Mouse (Mus musculus) lung, postnatal 0 days (tissue): Measurements from ENCODE around the gene Rp9. TPM values are rescaled to one million over a fixed set of nuclear protein-coding genes. Genes with fewer than 3 reads are reported as not detected.
"Not testable (repeated sequence)": the region's sequence is repeated elsewhere in the genome, so short reads cannot be mapped to it uniquely, and the experiment has no call there.

Source experiments
- ATAC-seq: fragments of 200-750 bp; cut with Nextera tagmentation; 2 replicates; pipeline ENCODE4 v1.8.0; 2017; ENCODE audit warnings: moderate library complexity
- DNase-seq: peaks from one replicate; pipeline ENCODE4 v3.0.0-alpha.2; 2016; ENCODE audit warnings: low spot score
- H3K27ac ChIP-seq: fragments of 300-500 bp; sonication (generic); 2 replicates; pipeline ENCODE4 v1.5.1; 2014; ENCODE audit warnings: antibody characterized with exemption, mild to moderate bottlenecking, low read length, mixed read lengths
- H3K27me3 ChIP-seq: fragments of 300-500 bp; sonication (generic); replicated peaks from 2 replicates; pipeline ENCODE4 v1.6.1; 2014; ENCODE audit warnings: low read length, mixed read lengths; ENCODE audit not compliant: insufficient read depth
- H3K36me3 ChIP-seq: fragments of 300-500 bp; sonication (generic); 2 replicates; pipeline ENCODE4 v1.6.1; 2014; ENCODE audit warnings: low read length, mixed read lengths; ENCODE audit not compliant: insufficient read depth
- H3K4me1 ChIP-seq: fragments of 300-500 bp; sonication (generic); 2 replicates; pipeline ENCODE4 v1.6.1; 2014; ENCODE audit warnings: antibody characterized with exemption, low read depth, low read length, mixed read lengths; ENCODE audit not compliant: insufficient read depth
- H3K4me2 ChIP-seq: fragments of 300-500 bp; sonication (generic); replicated peaks from 2 replicates; pipeline ENCODE4 v1.6.1; 2014; ENCODE audit warnings: low read depth, mild to moderate bottlenecking, low read length, moderate library complexity, mixed read lengths
- H3K4me3 ChIP-seq: fragments of 300-500 bp; sonication (generic); 2 replicates; pipeline ENCODE4 v1.5.1; 2014; ENCODE audit warnings: low read depth, low read length
- H3K9ac ChIP-seq: fragments of 300-500 bp; sonication (generic); replicated peaks from 2 replicates; pipeline ENCODE4 v1.6.1; 2014; ENCODE audit warnings: low read depth, mild to moderate bottlenecking
- H3K9me3 ChIP-seq: fragments of 300-500 bp; sonication (generic); 2 replicates; pipeline ENCODE4 v1.6.1; 2016; ENCODE audit warnings: low read length, mixed read lengths
- CTCF ChIP-seq: IDR thresholded peaks from 2 replicates; pipeline ENCODE4 v1.5.1; 2016; ENCODE audit warnings: antibody characterized with exemption, mild to moderate bottlenecking
- EP300 ChIP-seq: IDR thresholded peaks from 2 replicates; pipeline ENCODE4 v1.6.1; 2016; ENCODE audit warnings: antibody characterized with exemption, mild to moderate bottlenecking, control low read depth
- whole genome bisulfite sequencing: fragments of 180-500 bp; shearing (Covaris S2); extraction: QIAGEN DNeasy Blood & Tissue Kit; methylation state at CpG from one replicate; pipeline ENCODE4 v1.1.7; 2014; 5-methylcytosine and 5-hydroxymethylcytosine counted together
- polyA plus RNA-seq: library from polyadenylated mRNA; unstranded; fragments of >200 nt; fragmentation: Nextera tagmentation; extraction: Ambion mirVana; gene quantifications from 2 replicates; pipeline ENCODE4 v1.2.1, GENCODE M21; 2015

Gene Rp9
- polyA plus RNA-seq, 1 experiment from 2014 or later = 68.1 TPM

- Histone ChIP-seq H3K27me3 (no peaks in the 10 kb centered on the region), H3K27ac (peak overlapping the region; percentile 68), H3K4me2 (no peak overlapping the region; the same call in 1 of the 2 replicates), H3K4me3 (no peak overlapping the region), H3K36me3 (no peaks in the 10 kb centered on the region), H3K9me3 (no peaks in the 10 kb centered on the region), H3K4me1 (no peaks in the 10 kb centered on the region), H3K9ac (no peak overlapping the region)
- peak; percentile 97 for ATAC-seq
- WGBS = 44% methylated on average over 3 of the region's 3 CpGs
- DNase-seq = peak; percentile 88
- TF ChIP-seq EP300 = peak; percentile 92
- no peak for TF ChIP-seq CTCF
Measured at GRCm38 (mm10) chr9:22405414-22405813, 64.1 kb downstream of the Rp9 start.

- H3K27ac ChIP-seq, H3K27me3 ChIP-seq, H3K4me2 ChIP-seq, H3K4me1 ChIP-seq, H3K9me3 ChIP-seq, H3K36me3 ChIP-seq, DNase-seq, H3K4me3 ChIP-seq, ATAC-seq, H3K9ac ChIP-seq: not testable (repeated sequence)
- 68% methylated on average over 2 of the region's 2 CpGs for WGBS
Measured at GRCm38 (mm10) chr9:22403501-22403900, 66.0 kb downstream of the Rp9 start.

- no peaks in the 10 kb centered on the region for H3K27me3 ChIP-seq
- TF ChIP-seq CTCF (no peak), EP300 (no peak)
- H3K27ac ChIP-seq = no peak overlapping the region
- no peak overlapping the region for H3K4me3 ChIP-seq
- ATAC-seq (no peak), DNase-seq (no peak)
- 70% methylated on average over 3 of the region's 3 CpGs for whole genome bisulfite sequencing
- no peaks in the 10 kb centered on the region for H3K9me3 ChIP-seq
- no peak overlapping the region for H3K4me2 ChIP-seq
- no peak overlapping the region for H3K9ac ChIP-seq
- H3K36me3 ChIP-seq = no peaks in the 10 kb centered on the region
- no peaks in the 10 kb centered on the region for H3K4me1 ChIP-seq
Measured at GRCm38 (mm10) chr9:22402976-22403375, 66.6 kb downstream of the Rp9 start.

GRCm38 (mm10) chr9:22402001-22402400 is 67.5 kb downstream of the Rp9 start:
- 85% methylated on average over 6 of the region's 6 CpGs for WGBS
- Histone ChIP-seq H3K36me3 (no peaks in the 10 kb centered on the region), H3K4me1 (no peaks in the 10 kb centered on the region), H3K4me2 (no peak overlapping the region), H3K9me3 (no peaks in the 10 kb centered on the region), H3K27me3 (no peaks in the 10 kb centered on the region), H3K27ac (no peak overlapping the region), H3K4me3 (no peak overlapping the region), H3K9ac (no peak overlapping the region)
- no peak for ATAC-seq
- DNase-seq = no peak
- TF ChIP-seq EP300 = no peak

GRCm38 (mm10) chr9:22399021-22399420 is 70.5 kb downstream of the Rp9 start:
- Histone ChIP-seq H3K4me3 (no peak overlapping the region), H3K9me3 (no peaks in the 10 kb centered on the region), H3K27ac (no peak overlapping the region), H3K9ac (no peak overlapping the region), H3K4me1 (no peaks in the 10 kb centered on the region), H3K27me3 (no peaks in the 10 kb centered on the region), H3K36me3 (no peaks in the 10 kb centered on the region), H3K4me2 (no peak overlapping the region)
- WGBS = 44% methylated on average over 4 of the region's 4 CpGs
- DNase-seq (no peak), ATAC-seq (no peak)
- no peak for TF ChIP-seq EP300
- TF ChIP-seq CTCF = no peak

GRCm38 (mm10) chr9:22394725-22395124 is 74.8 kb downstream of the Rp9 start:
- Histone ChIP-seq H3K4me1 (peaks cover 3% of the 10 kb centered on the region; the same call in 1 of the 2 replicates), H3K9ac (no peak overlapping the region), H3K9me3 (no peaks in the 10 kb centered on the region), H3K27ac (no peak overlapping the region), H3K36me3 (no peaks in the 10 kb centered on the region), H3K27me3 (no peaks in the 10 kb centered on the region), H3K4me2 (no peak overlapping the region), H3K4me3 (no peak overlapping the region)
- ATAC-seq (no peak), DNase-seq (no peak)
- 81% methylated on average over 2 of the region's 2 CpGs for WGBS
- TF ChIP-seq CTCF (no peak), EP300 (no peak)

GRCm38 (mm10) chr9:22390390-22390789 is 79.2 kb downstream of the Rp9 start:
- WGBS = 60% methylated on average over 5 of the region's 5 CpGs
- Histone ChIP-seq H3K4me3 (no peak overlapping the region), H3K27ac (no peak overlapping the region; the same call in 1 of the 2 replicates), H3K9ac (no peak overlapping the region), H3K36me3 (no peaks in the 10 kb centered on the region), H3K4me2 (no peak overlapping the region), H3K9me3 (no peaks in the 10 kb centered on the region), H3K27me3 (no peaks in the 10 kb centered on the region), H3K4me1 (peaks cover 6% of the 10 kb centered on the region; the same call in 1 of the 2 replicates)
- peak; percentile 77 for TF ChIP-seq EP300
- TF ChIP-seq CTCF = no peak
- peak; percentile 29 for ATAC-seq
- peak; percentile 83 for DNase-seq
